Mouse (Mus musculus) erythroblast, embryonic 14.5 days (primary cell): ENCODE data around the gene Fam107b.

Source experiments
- GATA1 ChIP-seq: IDR thresholded peaks from 2 replicates; pipeline ENCODE4 v1.6.1; 2012; ENCODE audit warnings: low read length, inconsistent platforms, mixed read lengths
- TAL1 ChIP-seq: IDR thresholded peaks from 3 replicates; pipeline ENCODE4 v1.6.1; 2012; ENCODE audit warnings: low read length, inconsistent platforms, mixed read lengths

GRCm38 (mm10) chr2:3621568-3621967 is 51.3 kb downstream of the Fam107b start:
- no peak for TF ChIP-seq TAL1
- no peak for TF ChIP-seq GATA1
